Mouse (Mus musculus) forebrain, postnatal 0 days (tissue): ENCODE data around the gene Chrna1. TPM values are rescaled to one million over a fixed set of nuclear protein-coding genes. Genes with fewer than 3 reads are reported as not detected.
"Not testable (repeated sequence)": the region's sequence is repeated elsewhere in the genome, so short reads cannot be mapped to it uniquely, and the experiment has no call there.

Source experiments
- ATAC-seq: fragments of 200-750 bp; cut with Nextera tagmentation; 2 replicates; pipeline ENCODE4 v1.8.0; 2017; ENCODE audit warnings: mild to moderate bottlenecking, moderate library complexity
- DNase-seq: peaks from one replicate; pipeline ENCODE4 v3.0.0-alpha.2; 2015
- H3K27ac ChIP-seq: fragments of 300-500 bp; sonication (generic); 2 replicates; pipeline ENCODE4 v1.5.1; 2014; ENCODE audit warnings: low read depth, mild to moderate bottlenecking, antibody characterized with exemption, low read length, moderate library complexity, mixed read lengths
- H3K27me3 ChIP-seq: fragments of 300-500 bp; sonication (generic); 2 replicates; pipeline ENCODE4 v1.6.1; 2014; ENCODE audit warnings: mild to moderate bottlenecking, low read length, mixed read lengths; ENCODE audit not compliant: insufficient read depth
- H3K36me3 ChIP-seq: fragments of 300-500 bp; sonication (generic); 2 replicates; pipeline ENCODE4 v1.6.1; 2014; ENCODE audit warnings: mild to moderate bottlenecking, moderate library complexity; ENCODE audit not compliant: insufficient read depth
- H3K4me1 ChIP-seq: fragments of 300-500 bp; sonication (generic); 2 replicates; pipeline ENCODE4 v1.6.1; 2014; ENCODE audit warnings: antibody characterized with exemption; ENCODE audit not compliant: insufficient read depth
- H3K4me2 ChIP-seq: fragments of 300-500 bp; sonication (generic); 2 replicates; pipeline ENCODE4 v1.6.1; 2014; ENCODE audit warnings: low read depth, mild to moderate bottlenecking, moderate library complexity
- H3K4me3 ChIP-seq: fragments of 300-500 bp; sonication (generic); 2 replicates; pipeline ENCODE4 v1.5.1; 2014; ENCODE audit warnings: low read depth, low read length, mixed read lengths
- H3K9ac ChIP-seq: fragments of 300-500 bp; sonication (generic); 2 replicates; pipeline ENCODE4 v1.6.1; 2014; ENCODE audit warnings: mild to moderate bottlenecking
- H3K9me3 ChIP-seq: fragments of 300-500 bp; sonication (generic); 2 replicates; pipeline ENCODE4 v1.6.1; 2016; ENCODE audit warnings: low read length
- CTCF ChIP-seq: sonication (generic); IDR thresholded peaks from 2 replicates; pipeline ENCODE4 v1.5.1; 2016; ENCODE audit warnings: antibody characterized with exemption, control low read depth, low read depth
- WGBS: fragments of 180-500 bp; shearing (Covaris S2); extraction: QIAGEN DNeasy Blood & Tissue Kit; methylation state at CpG from one replicate; pipeline ENCODE4 v1.1.7; 2014; 5-methylcytosine and 5-hydroxymethylcytosine counted together
- polyA plus RNA-seq: library from polyadenylated mRNA; unstranded; fragments of >200 nt; fragmentation: Nextera tagmentation; extraction: Ambion mirVana; gene quantifications from 2 replicates; pipeline ENCODE4 v1.2.1, GENCODE M21; 2015
- total RNA-seq: library from RNA; depleted of rRNA; stranded (reverse); fragments of >200 nt; gene quantifications from 2 replicates; pipeline ENCODE4 v1.2.3, GENCODE M21; 2014

The Chrna1 gene
- total and polyA plus RNA-seq, 2 experiments from 2014 or later = 0.05 to 0.17 TPM

DNA sequence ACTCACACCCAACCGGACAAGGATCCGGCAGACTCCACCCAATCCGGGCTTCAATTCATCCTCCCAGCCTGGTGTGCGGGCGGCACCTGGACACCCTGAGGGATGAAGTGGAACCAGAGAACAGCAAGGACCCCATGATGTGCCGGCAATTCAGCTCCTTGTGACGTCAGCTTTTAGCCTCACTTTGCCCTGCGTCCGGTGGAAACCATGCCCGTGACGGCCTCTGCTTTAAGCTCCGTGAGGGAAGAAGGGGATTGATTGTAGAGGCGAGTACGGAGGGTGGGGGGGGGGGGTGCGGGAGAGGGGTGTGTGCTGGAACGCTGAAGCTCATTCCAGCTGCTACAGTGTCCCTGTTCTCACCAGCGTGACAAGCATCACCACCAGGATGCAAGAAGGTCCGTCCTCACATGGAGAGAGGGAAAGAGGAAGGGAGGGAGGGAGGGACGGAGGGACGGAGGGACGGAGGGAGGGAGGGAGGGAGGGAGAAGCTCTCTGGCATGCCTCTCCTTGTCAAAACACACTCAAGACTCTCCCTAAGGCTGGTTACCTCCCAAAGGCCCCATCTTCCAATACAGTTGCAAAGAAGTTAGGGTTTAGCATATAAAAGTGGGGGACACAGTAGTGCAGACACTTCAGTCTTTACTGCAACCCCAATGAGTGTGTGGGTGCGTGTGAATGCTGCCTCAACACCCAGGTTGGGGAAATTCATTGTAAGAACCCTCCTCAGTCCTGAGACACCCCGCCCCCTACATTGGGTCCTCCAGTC lies 19.1 kb downstream of the Chrna1 start:
- Histone ChIP-seq H3K27ac (no peak overlapping the region), H3K36me3 (no peaks in the 10 kb centered on the region), H3K4me1 (0 out of 2 replicates have a peak, but pooled peaks cover 3% of the 10 kb centered on the region), H3K9me3 (no peaks in the 10 kb centered on the region), H3K4me3 (peak overlapping the region; percentile 39), H3K9ac (peak overlapping the region; percentile 48), H3K27me3 (no peaks in the 10 kb centered on the region), H3K4me2 (peak overlapping the region; percentile 64)
- DNase-seq (peak; percentile 29), ATAC-seq (peak; percentile 51)
- no peak for TF ChIP-seq CTCF
- 2% methylated on average over 22 of the region's 23 CpGs for WGBS

GRCm38 (mm10) chr2:73560445-73560844 lies 19.7 kb downstream of the Chrna1 start:
- Histone ChIP-seq H3K27ac (no peak overlapping the region), H3K4me3 (peak overlapping the region; percentile 39), H3K9me3 (no peaks in the 10 kb centered on the region), H3K4me2 (peak overlapping the region; percentile 64), H3K4me1 (no peaks in the 10 kb centered on the region), H3K9ac (no peak overlapping the region), H3K27me3 (no peaks in the 10 kb centered on the region), H3K36me3 (no peaks in the 10 kb centered on the region)
- TF ChIP-seq CTCF = no peak
- ATAC-seq (no peak), DNase-seq (no peak)
- 37% methylated on average over 7 of the region's 7 CpGs for WGBS

GRCm38 (mm10) chr2:73557956-73558355 lies 22.2 kb downstream of the Chrna1 start:
- Histone ChIP-seq H3K9ac (no peak overlapping the region), H3K27ac (no peak overlapping the region), H3K4me3 (no peak overlapping the region), H3K27me3 (no peaks in the 10 kb centered on the region), H3K36me3 (no peaks in the 10 kb centered on the region), H3K4me2 (no peak overlapping the region), H3K4me1 (no peaks in the 10 kb centered on the region), H3K9me3 (no peaks in the 10 kb centered on the region)
- 88% methylated on average over 8 of the region's 8 CpGs for WGBS
- TF ChIP-seq CTCF = no peak
- DNase-seq = no peak
- no peak for ATAC-seq

DNA sequence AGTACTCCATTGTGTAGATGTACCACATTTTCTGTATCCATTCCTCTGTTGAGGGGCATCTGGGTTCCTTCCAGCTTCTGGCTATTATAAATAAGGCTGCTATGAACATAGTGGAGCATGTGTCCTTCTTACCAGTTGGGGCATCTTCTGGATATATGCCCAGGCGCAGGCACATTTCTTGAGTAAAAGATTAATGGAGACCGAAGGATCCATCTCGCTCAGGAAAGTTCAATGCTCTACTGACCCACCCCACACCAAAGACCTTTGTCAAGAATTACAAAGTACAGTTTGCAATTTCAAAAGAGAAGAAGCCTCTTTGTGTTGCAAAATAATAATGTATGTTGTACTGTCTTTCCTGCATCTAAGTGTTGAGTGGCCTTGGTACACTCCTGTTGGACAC lies 23.1 kb downstream of the Chrna1 start:
- H3K4me1 ChIP-seq, ATAC-seq, H3K4me3 ChIP-seq, H3K27me3 ChIP-seq, H3K9ac ChIP-seq, H3K27ac ChIP-seq, H3K4me2 ChIP-seq, H3K36me3 ChIP-seq, DNase-seq, H3K9me3 ChIP-seq: not testable (repeated sequence)
- 97% methylated on average over 3 of the region's 3 CpGs for WGBS

DNA sequence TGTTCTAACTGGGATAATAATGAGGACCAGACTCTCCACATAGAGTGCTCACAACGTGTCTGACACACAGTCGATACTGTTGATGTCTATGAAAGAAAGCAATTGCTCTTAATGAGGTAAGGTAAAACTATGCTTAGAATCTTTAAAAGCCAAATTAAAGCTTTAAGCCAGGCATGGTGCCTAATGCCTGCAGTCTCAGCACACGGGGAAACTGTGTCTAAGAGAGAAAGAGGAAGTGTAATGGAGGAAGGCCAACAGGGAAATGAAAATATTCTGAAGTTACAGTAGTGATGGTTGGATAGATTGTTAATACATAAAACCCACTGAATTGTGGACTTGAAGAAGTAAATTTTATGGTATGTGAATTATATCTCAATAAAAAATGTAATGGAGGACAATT lies 25.7 kb downstream of the Chrna1 start:
- Histone ChIP-seq H3K4me1 (no peaks in the 10 kb centered on the region), H3K4me2 (no peak overlapping the region), H3K36me3 (no peaks in the 10 kb centered on the region), H3K4me3 (no peak overlapping the region), H3K27ac (no peak overlapping the region), H3K9me3 (no peaks in the 10 kb centered on the region), H3K27me3 (no peaks in the 10 kb centered on the region), H3K9ac (no peak overlapping the region)
- WGBS = 53% methylated on average over 3 of the region's 3 CpGs
- DNase-seq (no peak), ATAC-seq (no peak)
- TF ChIP-seq CTCF = no peak

DNA sequence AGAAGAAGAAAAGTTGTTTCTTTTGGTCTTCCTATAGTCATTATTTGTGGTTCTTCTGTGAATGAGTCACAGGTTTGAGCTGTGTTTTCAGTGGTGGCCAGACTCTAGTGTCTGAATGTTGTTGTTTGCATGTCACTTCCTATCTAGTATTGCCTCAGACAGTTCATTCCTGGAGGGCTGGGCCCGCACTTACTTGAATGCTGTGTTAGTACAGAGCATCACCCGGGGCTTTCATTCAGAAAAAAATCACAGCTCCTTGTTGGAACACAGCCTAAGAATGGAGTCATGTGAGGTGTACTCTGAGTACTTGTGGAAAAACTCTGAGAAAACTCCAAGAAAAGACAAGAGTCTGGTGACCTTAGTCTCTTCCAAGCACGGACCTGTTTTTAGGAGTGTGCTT lies 27.2 kb downstream of the Chrna1 start:
- H3K36me3 ChIP-seq = no peaks in the 10 kb centered on the region
- H3K4me1 ChIP-seq = no peaks in the 10 kb centered on the region
- no peak overlapping the region for H3K4me3 ChIP-seq
- H3K9ac ChIP-seq = no peak overlapping the region
- H3K4me2 ChIP-seq = no peak overlapping the region
- no peaks in the 10 kb centered on the region for H3K27me3 ChIP-seq
- TF ChIP-seq CTCF = no peak
- no peaks in the 10 kb centered on the region for H3K9me3 ChIP-seq
- no peak overlapping the region for H3K27ac ChIP-seq
- DNase-seq (no peak), ATAC-seq (no peak)
- 81% methylated on average over 3 of the region's 3 CpGs for WGBS

DNA sequence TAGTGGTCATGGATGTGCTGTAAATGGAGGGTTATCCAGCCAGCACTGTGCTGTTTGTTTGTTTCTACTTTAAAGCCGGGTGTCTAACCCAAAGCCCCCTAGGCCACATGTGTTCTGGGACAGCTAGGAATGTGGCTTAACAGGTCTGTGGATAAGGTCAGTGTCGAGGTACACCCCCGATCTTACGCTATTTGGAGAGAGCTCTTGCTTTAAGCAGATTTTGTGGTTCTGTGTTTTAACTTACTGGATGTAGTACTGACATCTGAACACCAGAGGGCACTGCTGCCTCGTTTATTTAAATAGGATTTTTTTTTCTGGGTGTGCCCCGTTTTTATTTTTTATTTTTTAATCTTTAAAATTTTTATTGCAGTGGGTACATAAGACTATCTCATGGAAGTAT lies 29.4 kb downstream of the Chrna1 start:
- peak overlapping the region; percentile 24 for H3K4me3 ChIP-seq
- no peaks in the 10 kb centered on the region for H3K4me1 ChIP-seq
- 0 out of 2 replicates have a peak overlapping the region, but pooled peaks have one; percentile 35 for H3K9ac ChIP-seq
- ATAC-seq = peak; percentile 51
- peak overlapping the region; percentile 45 for H3K4me2 ChIP-seq
- no peak overlapping the region for H3K27ac ChIP-seq
- WGBS = 20% methylated on average over 6 of the region's 6 CpGs
- DNase-seq = peak; percentile 86
- H3K9me3 ChIP-seq = no peaks in the 10 kb centered on the region
- H3K27me3 ChIP-seq = no peaks in the 10 kb centered on the region
- H3K36me3 ChIP-seq = no peaks in the 10 kb centered on the region
- peak; percentile 74 for TF ChIP-seq CTCF
